Mouse (Mus musculus) kidney, embryonic 14.5 days (tissue): ENCODE measurements around the gene Anks1b. TPM values are rescaled to one million over a fixed set of nuclear protein-coding genes. Genes with fewer than 3 reads are reported as not detected.

Experiments used
- ATAC-seq: fragments of 200-750 bp; cut with Nextera tagmentation; 2 replicates; pipeline ENCODE4 v1.8.0; 2017; ENCODE audit warnings: moderate number of reproducible peaks, mild to moderate bottlenecking, moderate TSS enrichment, moderate library complexity; ENCODE audit not compliant: low FRiP score, low TSS enrichment
- H3K27ac ChIP-seq: fragments of 300-500 bp; sonication (generic); 2 replicates; pipeline ENCODE4 v1.5.1; 2014; ENCODE audit warnings: low read depth, mild to moderate bottlenecking, low read length, moderate library complexity, mixed read lengths
- H3K27me3 ChIP-seq: fragments of 300-500 bp; sonication (generic); 2 replicates; pipeline ENCODE4 v1.6.1; 2014; ENCODE audit warnings: mild to moderate bottlenecking, low read length; ENCODE audit not compliant: control insufficient read depth, insufficient read depth
- H3K36me3 ChIP-seq: fragments of 300-500 bp; sonication (generic); 2 replicates; pipeline ENCODE4 v1.6.1; 2014; ENCODE audit warnings: low read length, mixed read lengths; ENCODE audit not compliant: control insufficient read depth, insufficient read depth
- H3K4me1 ChIP-seq: fragments of 300-500 bp; sonication (generic); 2 replicates; pipeline ENCODE4 v1.6.1; 2014; ENCODE audit warnings: low read length, mixed read lengths; ENCODE audit not compliant: control insufficient read depth, insufficient read depth
- H3K4me2 ChIP-seq: fragments of 300-500 bp; sonication (generic); replicated peaks from 2 replicates; pipeline ENCODE4 v1.6.1; 2014; ENCODE audit warnings: low read depth, mild to moderate bottlenecking, low read length
- H3K4me3 ChIP-seq: fragments of 300-500 bp; sonication (generic); 2 replicates; pipeline ENCODE4 v1.5.1; 2014; ENCODE audit warnings: mild to moderate bottlenecking, low read length
- H3K9ac ChIP-seq: fragments of 300-500 bp; sonication (generic); 2 replicates; pipeline ENCODE4 v1.6.1; 2014; ENCODE audit warnings: low read depth, mild to moderate bottlenecking, low read length, moderate library complexity
- H3K9me3 ChIP-seq: fragments of 300-500 bp; sonication (generic); 2 replicates; pipeline ENCODE4 v1.6.1; 2016; ENCODE audit warnings: low read length; ENCODE audit not compliant: control insufficient read depth
- WGBS: fragments of 180-500 bp; shearing (Covaris S2); extraction: QIAGEN DNeasy Blood & Tissue Kit; methylation state at CpG from one replicate; pipeline ENCODE4 v1.1.7; 2014; 5-methylcytosine and 5-hydroxymethylcytosine counted together
- polyA plus RNA-seq: library from polyadenylated mRNA; unstranded; fragments of >200 nt; fragmentation: Nextera tagmentation; extraction: Ambion mirVana; gene quantifications from 2 replicates; pipeline ENCODE4 v1.2.1, GENCODE M21; 2014

The Anks1b gene
- polyA plus RNA-seq, 1 experiment from 2014 or later, result 4.4 TPM

- WGBS, result 83% methylated on average over 3 of the region's 3 CpGs
- Histone ChIP-seq H3K9me3 (no peaks in the 10 kb centered on the region), H3K4me1 (no peaks in the 10 kb centered on the region), H3K4me3 (no peak overlapping the region), H3K9ac (no peak overlapping the region), H3K27me3 (no peaks in the 10 kb centered on the region), H3K4me2 (no peak overlapping the region), H3K27ac (no peak overlapping the region), H3K36me3 (no peaks in the 10 kb centered on the region)
- no peak for ATAC-seq
Measured at GRCm38 (mm10) chr10:90493996-90494642, 620.8 kb downstream of the Anks1b start.

GRCm38 (mm10) chr10:90494981-90495516, 621.7 kb downstream of the Anks1b start:
- H3K4me3 ChIP-seq, result no peak overlapping the region
- no peak overlapping the region for H3K9ac ChIP-seq
- no peak for ATAC-seq
- H3K27me3 ChIP-seq, result no peaks in the 10 kb centered on the region
- WGBS, result 83% methylated on average over 4 of the region's 4 CpGs
- H3K27ac ChIP-seq, result no peak overlapping the region
- H3K4me1 ChIP-seq, result no peaks in the 10 kb centered on the region
- H3K4me2 ChIP-seq, result no peak overlapping the region
- no peaks in the 10 kb centered on the region for H3K36me3 ChIP-seq
- no peaks in the 10 kb centered on the region for H3K9me3 ChIP-seq

GRCm38 (mm10) chr10:90507561-90507960, 634.3 kb downstream of the Anks1b start:
- no peaks in the 10 kb centered on the region for H3K4me1 ChIP-seq
- H3K4me3 ChIP-seq, result no peak overlapping the region
- H3K9me3 ChIP-seq, result no peaks in the 10 kb centered on the region
- WGBS, result 62% methylated on average over 1 of the region's 1 CpGs
- no peaks in the 10 kb centered on the region for H3K36me3 ChIP-seq
- no peak for ATAC-seq
- no peak overlapping the region for H3K27ac ChIP-seq
- H3K9ac ChIP-seq, result no peak overlapping the region
- no peaks in the 10 kb centered on the region for H3K27me3 ChIP-seq
- no peak overlapping the region for H3K4me2 ChIP-seq

- H3K4me3 ChIP-seq, result no peak overlapping the region
- no peak for ATAC-seq
- WGBS, result 87% methylated on average over 9 of the region's 9 CpGs
- no peaks in the 10 kb centered on the region for H3K4me1 ChIP-seq
- H3K36me3 ChIP-seq, result no peaks in the 10 kb centered on the region
- no peaks in the 10 kb centered on the region for H3K9me3 ChIP-seq
- H3K9ac ChIP-seq, result no peak overlapping the region
- no peak overlapping the region for H3K4me2 ChIP-seq
- H3K27ac ChIP-seq, result no peak overlapping the region
- H3K27me3 ChIP-seq, result no peaks in the 10 kb centered on the region
Measured at GRCm38 (mm10) chr10:90512801-90513200, 639.5 kb downstream of the Anks1b start.

- H3K4me2 ChIP-seq, result no peak overlapping the region
- 73% methylated on average over 1 of the region's 1 CpGs for WGBS
- H3K9me3 ChIP-seq, result no peaks in the 10 kb centered on the region
- no peak overlapping the region for H3K27ac ChIP-seq
- no peak overlapping the region for H3K4me3 ChIP-seq
- H3K27me3 ChIP-seq, result no peaks in the 10 kb centered on the region
- H3K36me3 ChIP-seq, result no peaks in the 10 kb centered on the region
- H3K4me1 ChIP-seq, result no peaks in the 10 kb centered on the region
- ATAC-seq, result no peak
- H3K9ac ChIP-seq, result no peak overlapping the region
Measured at GRCm38 (mm10) chr10:90531813-90532212, 658.5 kb downstream of the Anks1b start.

GRCm38 (mm10) chr10:90535370-90535769, 662.1 kb downstream of the Anks1b start:
- no peaks in the 10 kb centered on the region for H3K9me3 ChIP-seq
- no peak overlapping the region for H3K27ac ChIP-seq
- 64% methylated on average over 2 of the region's 2 CpGs for WGBS
- ATAC-seq, result peak; percentile 60; the same call in 1 of the 2 replicates
- H3K9ac ChIP-seq, result no peak overlapping the region
- no peaks in the 10 kb centered on the region for H3K36me3 ChIP-seq
- H3K4me1 ChIP-seq, result no peaks in the 10 kb centered on the region
- no peak overlapping the region for H3K4me2 ChIP-seq
- H3K4me3 ChIP-seq, result no peak overlapping the region
- no peaks in the 10 kb centered on the region for H3K27me3 ChIP-seq

- Histone ChIP-seq H3K9me3 (no peaks in the 10 kb centered on the region; the same call in 1 of the 2 replicates), H3K9ac (no peak overlapping the region), H3K4me2 (no peak overlapping the region), H3K27me3 (no peaks in the 10 kb centered on the region), H3K27ac (no peak overlapping the region), H3K4me1 (no peaks in the 10 kb centered on the region), H3K36me3 (no peaks in the 10 kb centered on the region), H3K4me3 (no peak overlapping the region)
- 59% methylated on average over 3 of the region's 3 CpGs for WGBS
- ATAC-seq, result no peak
Measured at GRCm38 (mm10) chr10:90546635-90547034, 673.3 kb downstream of the Anks1b start.

GRCm38 (mm10) chr10:90562906-90563305, 689.6 kb downstream of the Anks1b start:
- no peak overlapping the region for H3K9ac ChIP-seq
- H3K4me1 ChIP-seq, result no peaks in the 10 kb centered on the region
- no peaks in the 10 kb centered on the region for H3K9me3 ChIP-seq
- H3K27ac ChIP-seq, result no peak overlapping the region
- WGBS, result 60% methylated on average over 7 of the region's 7 CpGs
- no peak overlapping the region for H3K4me2 ChIP-seq
- no peak; the same call in 1 of the 2 replicates for ATAC-seq
- H3K36me3 ChIP-seq, result no peaks in the 10 kb centered on the region
- no peaks in the 10 kb centered on the region for H3K27me3 ChIP-seq
- H3K4me3 ChIP-seq, result no peak overlapping the region

GRCm38 (mm10) chr10:90576191-90577098, 703.1 kb downstream of the Anks1b start:
- WGBS, result 16% methylated on average over 29 of the region's 29 CpGs
- ATAC-seq, result peak; percentile 95
- H3K9ac ChIP-seq, result peak overlapping the region; percentile 18; the same call in 1 of the 2 replicates
- H3K36me3 ChIP-seq, result no peaks in the 10 kb centered on the region
- H3K4me2 ChIP-seq, result peak overlapping the region; percentile 52
- no peaks in the 10 kb centered on the region for H3K9me3 ChIP-seq
- H3K27ac ChIP-seq, result no peak overlapping the region
- H3K27me3 ChIP-seq, result no peaks in the 10 kb centered on the region
- H3K4me3 ChIP-seq, result peak overlapping the region; percentile 34
- peaks cover 5% of the 10 kb centered on the region for H3K4me1 ChIP-seq
